Mouse (Mus musculus) cerebellum, postnatal 25 days (tissue): ENCODE data around the gene Dicer1.

Experiments used
- DNase-seq, 2 experiments: peaks; one replicate each; pipeline ENCODE4 v3.0.0; 2021; ENCODE audit warnings: mixed read lengths in 2 of 2

Gene Dicer1

GRCm38 (mm10) chr12:104751814-104752765, at the start of gene Dicer1:
Gene Dicer1, minus strand, starts transcription at chr12:104751952.
- peak; percentile 99 to 100 for DNase-seq

GRCm38 (mm10) chr12:104799365-104799764, 47.6 kb upstream of the Dicer1 start:
- DNase-seq, result no peak

- no peak for DNase-seq
Measured at GRCm38 (mm10) chr12:104797905-104798304, 46.2 kb upstream of the Dicer1 start.

- DNase-seq, result no peak
Measured at GRCm38 (mm10) chr12:104796635-104797378, 45.1 kb upstream of the Dicer1 start.

GRCm38 (mm10) chr12:104794957-104795356, 43.2 kb upstream of the Dicer1 start:
- DNase-seq, result no peak

GRCm38 (mm10) chr12:104793486-104793885, 41.7 kb upstream of the Dicer1 start:
- DNase-seq, result no peak

- no peak for DNase-seq
Measured at GRCm38 (mm10) chr12:104777603-104778002, 25.9 kb upstream of the Dicer1 start.

- DNase-seq, result peak in 1 of 2 experiments; percentile 25
Measured at GRCm38 (mm10) chr12:104771941-104772340, 20.2 kb upstream of the Dicer1 start.

- DNase-seq, result no peak
Measured at GRCm38 (mm10) chr12:104769201-104769785, 17.5 kb upstream of the Dicer1 start.

GRCm38 (mm10) chr12:104767183-104767582, 15.4 kb upstream of the Dicer1 start:
- no peak for DNase-seq

- no peak for DNase-seq
Measured at GRCm38 (mm10) chr12:104765761-104766160, 14.0 kb upstream of the Dicer1 start.

GRCm38 (mm10) chr12:104765116-104765515, 13.4 kb upstream of the Dicer1 start:
- DNase-seq, result no peak

GRCm38 (mm10) chr12:104763918-104764317, 12.2 kb upstream of the Dicer1 start:
- DNase-seq, result no peak

GRCm38 (mm10) chr12:104761411-104761810, 9.7 kb upstream of the Dicer1 start:
- no peak for DNase-seq

GRCm38 (mm10) chr12:104758066-104758465, 6.3 kb upstream of the Dicer1 start:
- no peak for DNase-seq

- no peak for DNase-seq
Measured at GRCm38 (mm10) chr12:104753686-104754085, 1.9 kb upstream of the Dicer1 start.

GRCm38 (mm10) chr12:104751331-104751813, 380 bp downstream of the Dicer1 start:
- no peak for DNase-seq

- DNase-seq, result no peak
Measured at GRCm38 (mm10) chr12:104748946-104749345, 2.8 kb downstream of the Dicer1 start.

GRCm38 (mm10) chr12:104747252-104747651, 4.5 kb downstream of the Dicer1 start:
- DNase-seq, result no peak

GRCm38 (mm10) chr12:104746601-104747000, 5.2 kb downstream of the Dicer1 start:
- DNase-seq, result no peak

GRCm38 (mm10) chr12:104743687-104744086, 8.1 kb downstream of the Dicer1 start:
- DNase-seq, result no peak

GRCm38 (mm10) chr12:104742247-104742646, 9.5 kb downstream of the Dicer1 start:
- no peak for DNase-seq
